Mouse (Mus musculus) lung, embryonic 14.5 days (tissue): ENCODE results near the gene Zfp980. TPM values are rescaled to one million over a fixed set of nuclear protein-coding genes. Genes with fewer than 3 reads are reported as not detected.
"Not testable (repeated sequence)": the region's sequence is repeated elsewhere in the genome, so short reads cannot be mapped to it uniquely, and the experiment has no call there.

Experiments
- ATAC-seq: fragments of 200-750 bp; cut with Nextera tagmentation; 2 replicates; pipeline ENCODE4 v1.8.0; 2017; ENCODE audit warnings: mild to moderate bottlenecking, moderate TSS enrichment, moderate library complexity; ENCODE audit not compliant: insufficient read depth
- DNase-seq: peaks from one replicate; pipeline ENCODE4 v3.0.0-alpha.2; 2015
- H3K27ac ChIP-seq: fragments of 300-500 bp; sonication (generic); 2 replicates; pipeline ENCODE4 v1.5.1; 2014; ENCODE audit warnings: low read depth, mild to moderate bottlenecking, moderate library complexity
- H3K27me3 ChIP-seq: fragments of 300-500 bp; sonication (generic); 2 replicates; pipeline ENCODE4 v1.6.1; 2014; ENCODE audit warnings: low read length, control low read depth; ENCODE audit not compliant: insufficient read depth
- H3K36me3 ChIP-seq: fragments of 300-500 bp; sonication (generic); 2 replicates; pipeline ENCODE4 v1.6.1; 2014; ENCODE audit warnings: control low read depth; ENCODE audit not compliant: insufficient read depth
- H3K4me1 ChIP-seq: fragments of 300-500 bp; sonication (generic); 2 replicates; pipeline ENCODE4 v1.6.1; 2014; ENCODE audit warnings: antibody characterized with exemption, control low read depth; ENCODE audit not compliant: insufficient read depth
- H3K4me2 ChIP-seq: fragments of 300-500 bp; sonication (generic); 2 replicates; pipeline ENCODE4 v1.6.1; 2014; ENCODE audit warnings: mild to moderate bottlenecking
- H3K4me3 ChIP-seq: fragments of 300-500 bp; sonication (generic); 2 replicates; pipeline ENCODE4 v1.5.1; 2014; ENCODE audit warnings: low read depth, low read length
- H3K9ac ChIP-seq: fragments of 300-500 bp; sonication (generic); 2 replicates; pipeline ENCODE4 v1.6.1; 2014
- H3K9me3 ChIP-seq: fragments of 300-500 bp; sonication (generic); 2 replicates; pipeline ENCODE4 v1.6.1; 2016; ENCODE audit warnings: low read depth, low read length, control low read depth
- WGBS: fragments of 180-500 bp; shearing (Covaris S2); extraction: QIAGEN DNeasy Blood & Tissue Kit; methylation state at CpG from one replicate; pipeline ENCODE4 v1.1.7; 2014; 5-methylcytosine and 5-hydroxymethylcytosine counted together
- polyA plus RNA-seq: library from polyadenylated mRNA; unstranded; fragments of >200 nt; fragmentation: Nextera tagmentation; extraction: Ambion mirVana; gene quantifications from 2 replicates; pipeline ENCODE4 v1.2.1, GENCODE M21; 2014

Zfp980 gene
- not detected in 2 replicates for polyA plus RNA-seq

DNA sequence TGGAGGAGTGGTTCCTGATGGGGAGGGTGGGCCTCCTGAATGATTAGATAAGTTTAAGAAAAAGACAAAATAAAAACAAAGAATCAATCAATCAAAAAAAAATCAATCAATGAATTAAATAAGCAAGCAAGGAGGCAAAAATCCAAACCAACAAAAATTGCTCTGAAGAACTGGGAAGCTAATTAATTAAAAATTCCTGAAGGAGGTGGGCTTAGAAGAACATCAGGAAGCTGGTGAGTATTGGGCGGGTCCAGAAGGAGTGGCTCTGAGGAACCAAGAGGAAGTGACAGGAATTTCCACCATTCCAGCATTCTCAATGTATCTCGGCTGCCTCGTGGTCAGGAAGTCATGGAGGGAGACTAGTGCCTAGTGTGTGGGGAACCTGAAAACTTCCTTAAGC, at the start of gene Zfp980:
Zfp980 (plus strand) TSS at position 301 of the 400 bp plus-strand sequence.
- WGBS, result 75% methylated on average over 3 of the region's 3 CpGs

GRCm38 (mm10) chr4:145640416-145641185, 29.9 kb upstream of the Zfp980 start:
- not testable (repeated sequence) for H3K27ac ChIP-seq, ATAC-seq, H3K4me3 ChIP-seq, H3K9ac ChIP-seq, H3K27me3 ChIP-seq, H3K36me3 ChIP-seq, H3K4me1 ChIP-seq, DNase-seq, H3K4me2 ChIP-seq, H3K9me3 ChIP-seq
- WGBS, result 21% methylated on average over 74 of the region's 83 CpGs

More for the DNA sequence above, at the start of gene Zfp980:
- not testable (repeated sequence) for H3K36me3 ChIP-seq, H3K4me1 ChIP-seq, H3K27me3 ChIP-seq, H3K4me2 ChIP-seq, DNase-seq, H3K9ac ChIP-seq, H3K4me3 ChIP-seq, H3K9me3 ChIP-seq, ATAC-seq, H3K27ac ChIP-seq

GRCm38 (mm10) chr4:145674286-145674780, 3.8 kb downstream of the Zfp980 start:
- WGBS, result 61% methylated on average over 2 of the region's 2 CpGs
- H3K36me3 ChIP-seq, result not testable (repeated sequence)

GRCm38 (mm10) chr4:145680217-145680616, 9.7 kb downstream of the Zfp980 start:
- not testable (repeated sequence) for ATAC-seq, H3K4me3 ChIP-seq, H3K36me3 ChIP-seq, H3K27me3 ChIP-seq, H3K4me2 ChIP-seq, DNase-seq, H3K9me3 ChIP-seq, H3K4me1 ChIP-seq, H3K27ac ChIP-seq, H3K9ac ChIP-seq
- 77% methylated on average over 3 of the region's 3 CpGs for WGBS

More at GRCm38 (mm10) chr4:145674286-145674780, 3.8 kb downstream of the Zfp980 start:
- not testable (repeated sequence) for H3K4me1 ChIP-seq, ATAC-seq, H3K4me2 ChIP-seq, DNase-seq, H3K4me3 ChIP-seq, H3K9me3 ChIP-seq, H3K27me3 ChIP-seq, H3K9ac ChIP-seq, H3K27ac ChIP-seq

DNA sequence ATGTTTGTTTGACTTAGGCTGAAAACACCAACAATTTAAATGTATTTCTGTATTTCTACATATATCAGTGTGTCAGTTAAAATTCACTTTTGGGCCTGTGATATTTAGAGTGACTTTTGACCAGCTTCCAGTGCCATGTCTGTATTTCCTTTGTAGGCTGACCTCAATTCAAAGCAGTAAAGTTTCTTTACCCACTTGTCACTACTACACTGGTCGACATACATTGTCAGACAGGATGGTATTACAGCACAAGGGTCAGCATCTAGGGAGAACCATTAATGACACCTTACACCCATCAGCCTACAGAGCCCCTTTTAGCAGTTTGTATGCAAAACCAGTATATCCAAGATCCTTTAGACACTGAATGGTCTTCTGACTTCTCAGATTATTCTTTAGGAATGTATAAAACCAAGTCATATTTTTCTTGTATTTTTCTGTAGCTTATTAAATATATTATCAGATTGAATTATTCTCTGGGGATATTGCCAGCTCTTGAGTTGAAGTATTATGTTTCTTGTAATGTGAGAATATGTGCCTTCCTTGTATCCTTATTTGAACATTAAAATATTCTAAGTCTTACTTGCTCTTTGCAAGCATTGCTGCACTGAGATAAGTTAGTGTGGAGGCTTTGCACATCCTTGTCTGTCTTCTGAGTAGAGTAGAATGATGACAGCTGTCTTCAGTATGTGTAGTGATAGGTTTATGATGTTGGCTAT, 10.3 kb downstream of the Zfp980 start:
- not testable (repeated sequence) for H3K4me1 ChIP-seq, H3K27ac ChIP-seq, ATAC-seq, H3K4me3 ChIP-seq, H3K27me3 ChIP-seq, H3K9ac ChIP-seq, DNase-seq, H3K4me2 ChIP-seq, H3K9me3 ChIP-seq, H3K36me3 ChIP-seq
- 8% methylated on average over 1 of the region's 1 CpGs for WGBS

DNA sequence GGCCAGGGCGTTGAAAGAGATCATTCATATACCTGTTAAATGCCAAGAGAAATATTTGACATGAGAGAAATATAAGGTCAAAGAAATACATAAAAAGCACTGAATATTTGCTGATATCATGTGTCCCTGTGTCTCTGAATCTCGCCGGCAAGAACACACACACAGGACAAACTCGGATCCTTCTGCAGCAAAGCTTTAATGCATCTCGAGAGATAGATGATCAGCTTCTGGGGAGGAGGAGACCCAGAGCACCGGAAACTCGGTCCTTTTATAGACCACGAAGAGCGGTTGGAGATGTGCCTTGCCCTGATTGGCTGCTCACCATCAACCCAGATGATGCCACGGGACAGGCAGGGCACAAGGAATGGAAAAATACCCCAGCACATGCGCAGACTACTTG, 11.5 kb downstream of the Zfp980 start:
- not testable (repeated sequence) for H3K9me3 ChIP-seq, DNase-seq, ATAC-seq, H3K27ac ChIP-seq, H3K4me1 ChIP-seq, H3K4me2 ChIP-seq, H3K9ac ChIP-seq, H3K36me3 ChIP-seq, H3K27me3 ChIP-seq, H3K4me3 ChIP-seq
- 78% methylated on average over 7 of the region's 11 CpGs for WGBS

DNA sequence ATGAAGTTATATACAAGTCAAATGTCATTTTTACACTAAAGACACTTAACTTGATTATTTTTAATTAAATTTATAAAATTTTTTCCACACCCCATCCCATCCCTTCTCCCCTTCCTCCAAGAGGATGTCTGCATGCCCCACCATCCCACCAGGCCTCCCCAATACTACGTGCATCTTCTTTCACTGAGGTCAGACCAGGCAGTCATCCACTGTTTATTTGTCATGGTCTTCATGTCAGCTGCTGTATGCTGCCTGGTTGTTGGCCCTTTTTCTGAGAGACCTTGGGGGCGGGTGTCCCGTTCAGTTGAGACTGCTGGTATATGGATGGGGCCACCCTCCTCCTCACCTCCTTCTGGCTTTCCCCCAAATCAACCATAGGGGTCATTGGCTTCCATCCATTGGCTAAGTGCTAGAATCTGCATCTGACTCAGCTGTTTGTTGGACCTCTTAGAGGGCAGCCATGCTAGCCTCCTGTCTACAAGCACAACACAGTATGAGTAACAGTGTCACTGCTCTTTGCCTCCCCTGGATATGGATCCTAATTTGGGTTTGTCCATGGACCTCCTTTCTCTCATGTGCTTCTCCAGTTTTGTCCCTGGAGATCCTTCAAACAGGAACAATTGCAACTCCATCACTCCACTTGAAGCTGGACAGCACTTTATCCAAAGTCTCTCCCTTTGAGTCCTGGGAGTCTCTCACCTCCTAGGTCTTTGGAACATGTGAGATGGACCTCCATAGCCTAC, 12.7 kb downstream of the Zfp980 start:
- H3K27ac ChIP-seq, H3K9me3 ChIP-seq, H3K4me3 ChIP-seq, H3K4me1 ChIP-seq, DNase-seq, H3K4me2 ChIP-seq, H3K9ac ChIP-seq, H3K36me3 ChIP-seq, H3K27me3 ChIP-seq, ATAC-seq: not testable (repeated sequence)
- WGBS, result 79% methylated on average over 3 of the region's 3 CpGs

- not testable (repeated sequence) for H3K4me1 ChIP-seq, H3K27me3 ChIP-seq, H3K4me2 ChIP-seq, H3K9me3 ChIP-seq, H3K9ac ChIP-seq, H3K27ac ChIP-seq, ATAC-seq, H3K36me3 ChIP-seq, H3K4me3 ChIP-seq, DNase-seq
- 39% methylated on average over 2 of the region's 2 CpGs for WGBS
These were observed 15.6 kb downstream of the Zfp980 start for GRCm38 (mm10) chr4:145686061-145686460.

- not testable (repeated sequence) for H3K27ac ChIP-seq, H3K4me1 ChIP-seq, H3K27me3 ChIP-seq, H3K36me3 ChIP-seq, H3K9ac ChIP-seq, H3K9me3 ChIP-seq
- Histone ChIP-seq H3K4me3 (peak overlapping the region; percentile 29), H3K4me2 (peak overlapping the region; percentile 40)
- WGBS, result 1% methylated on average over 51 of the region's 83 CpGs
- ATAC-seq (peak; percentile 88), DNase-seq (peak; percentile 6)
These were observed 74.6 kb downstream of the Zfp980 start for GRCm38 (mm10) chr4:145744935-145745644.
